Mouse (Mus musculus): ENCODE measurements around the gene Klf4.

DNA sequence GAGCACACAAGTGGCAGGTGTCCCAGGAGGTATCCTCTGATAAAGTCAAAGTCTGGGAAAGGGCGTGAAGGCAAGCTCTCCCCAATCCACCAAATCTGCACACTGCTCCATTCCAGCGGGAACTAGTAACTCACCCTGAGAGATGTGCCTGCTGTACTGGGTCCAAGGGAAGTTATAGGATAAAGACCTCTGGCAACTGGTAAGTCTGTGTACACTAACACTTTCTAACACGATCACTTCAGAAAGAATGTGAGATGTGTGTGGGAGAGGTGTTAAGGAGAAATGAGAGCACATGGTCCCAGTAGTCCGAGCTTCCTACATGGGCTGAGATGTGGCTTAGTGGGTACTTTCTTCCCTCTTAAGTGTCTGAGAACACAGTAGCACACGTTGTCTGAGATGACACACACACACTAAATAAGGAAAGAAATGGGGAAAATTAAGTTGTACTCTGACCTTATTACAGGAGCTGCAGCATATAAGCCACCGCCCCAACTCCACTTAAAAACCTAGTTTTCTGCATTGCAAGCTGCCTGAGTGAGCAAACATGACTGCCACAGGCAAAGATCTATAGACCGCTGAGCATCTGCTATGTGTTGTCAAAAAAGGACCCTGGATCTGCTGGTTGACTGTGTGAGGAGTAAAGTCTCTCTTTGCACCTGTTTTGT, 18.5 kb downstream of the Klf4 start:
- no peak for TF ChIP-seq EP300 (optimal IDR thresholded peaks at IDR 0.05)
- no peak for TF ChIP-seq CTCF (IDR thresholded peaks at IDR 0.05; ENCODE audit: low read depth)

Measured in stomach, postnatal 0 days (tissue).